In genomic region chr10:75591211-75591894, GRCm38 (mm10) we compare ENCODE assay signal across 9 mouse cellular contexts. TPM values are rescaled to one million over a fixed set of nuclear protein-coding genes. Genes with fewer than 3 reads are reported as not detected.
DNase-seq lines count a peak whose midpoint lies in the region; TF ChIP-seq lines count a peak whose summit lies in the region.
"Had no signal": no experiment of that assay in that cellular context is flagged by ENCODE, and none has a peak within 500 bp of the region (broad histone marks: within the 10 kb centered on the region; RNA-seq: fewer than 3 reads in every experiment).

No protein-coding gene starts in this region.

- 33% methylated on average over 12 of the region's 12 CpGs for WGBS in bone marrow, adult 2 months
- 54% methylated on average over 12 of the region's 12 CpGs for WGBS in lung, adult 2 months

- peak overlapping the region; percentile 60 for H3K4me3 ChIP-seq in bone marrow, adult 2 months (replicated peaks; ENCODE audit: control insufficient read depth, low read depth, low read length)
- H3K4me3 ChIP-seq in lung, adult 2 months (replicated peaks; ENCODE audit: extremely low read depth, low read depth, low read length) = peak overlapping the region; percentile 33
- H3K4me3 ChIP-seq: limb, embryonic 13.5 days had no signal

- TF ChIP-seq CTCF in bone marrow, adult 2 months (IDR thresholded peaks at IDR 0.05; ENCODE audit: control insufficient read depth, insufficient read depth, low read length) = no peak
- no peak for TF ChIP-seq CTCF in lung, adult 2 months (IDR thresholded peaks at IDR 0.05; ENCODE audit: insufficient read depth, low read length)

- H3K4me1 ChIP-seq in bone marrow, adult 2 months (ENCODE audit: control insufficient read depth, insufficient read depth, low read length) = peaks cover 11% of the 10 kb centered on the region
- H3K4me1 ChIP-seq in lung, adult 2 months (ENCODE audit: control insufficient read depth, insufficient read depth, low read length) = peaks cover 30% of the 10 kb centered on the region

- no peak for TF ChIP-seq POLR2A in bone marrow, adult 2 months (IDR thresholded peaks at IDR 0.05; ENCODE audit: borderline replicate concordance, control insufficient read depth, low read depth, low read length)
- peak; percentile 43; the same call in 1 of the 2 replicates for TF ChIP-seq POLR2A in lung, adult 2 months (IDR thresholded peaks at IDR 0.05; ENCODE audit: borderline replicate concordance, extremely low read depth, low read depth, low read length)

- peak overlapping the region; percentile 95 for H3K27ac ChIP-seq in bone marrow, adult 2 months (ENCODE audit: control insufficient read depth, insufficient read depth, low read depth, low read length, poor library complexity)
- H3K27ac ChIP-seq: limb, embryonic 13.5 days had no signal

- DNase-seq in 416B (ENCODE audit: low read depth) = peak; percentile 98
- DNase-seq in heart, postnatal 4 days = peak; percentile 55
- DNase-seq in lung, adult 2 months = peak; percentile 47
- peak; percentile 74 to 82 for DNase-seq in spleen, postnatal 4 days (ENCODE audit: low spot score in 2 of 2)
- no peak for DNase-seq in testis, postnatal 10 days (ENCODE audit: low spot score)
- no peak for DNase-seq in retina, postnatal 1 day
- DNase-seq in cerebellum, postnatal 36 days = no peak

RNA-seq across cellular contexts. Expression of gene Ggt5, which starts 2.2 kb away (rescaled TPM):
- 13.4 and 23.1 TPM in 2 replicates for polyA plus RNA-seq in bone marrow, adult 2 months (2011; ENCODE audit: insufficient read depth, insufficient read length, low replicate concordance, missing spikeins)
- total RNA-seq in heart, postnatal 4 days (2021) = 1 to 10 TPM; 8.4 to 9.3 TPM
- 35.5 and 39.7 TPM in 2 replicates for polyA plus RNA-seq in lung, adult 2 months (2012; rRNA removed)

RNA-seq across cellular contexts. Expression of gene Ggt1, which starts 29.9 kb away (rescaled TPM):
- polyA plus RNA-seq in bone marrow, adult 2 months (2011; ENCODE audit: insufficient read depth, insufficient read length, low replicate concordance, missing spikeins) = 5.2 and 11.4 TPM in 2 replicates
- under 1 TPM in 1 of 2 experiments, not detected in 1; 0.38 TPM for total RNA-seq in heart, postnatal 4 days (2021)
- polyA plus RNA-seq in lung, adult 2 months (2012; rRNA removed) = 1.8 and 2.2 TPM in 2 replicates

RNA-seq across cellular contexts. Expression of gene Lrrc75b, which starts 31.2 kb away (rescaled TPM):
- polyA plus RNA-seq in bone marrow, adult 2 months (2011; ENCODE audit: insufficient read depth, insufficient read length, low replicate concordance, missing spikeins) = 0.42 TPM in 1 of 2 replicates, not detected in the other
- 1 to 10 TPM; 1.5 TPM for total RNA-seq in heart, postnatal 4 days (2021)
- polyA plus RNA-seq in lung, adult 2 months (2012; rRNA removed) = 0.30 and 0.36 TPM in 2 replicates

RNA-seq across cellular contexts. Expression of gene Susd2, which starts 52.5 kb away (rescaled TPM):
- polyA plus RNA-seq in bone marrow, adult 2 months (2011; ENCODE audit: insufficient read depth, insufficient read length, low replicate concordance, missing spikeins) = 1.5 and 2.8 TPM in 2 replicates
- total RNA-seq in heart, postnatal 4 days (2021) = 1 to 10 TPM; 4.7 to 4.9 TPM
- polyA plus RNA-seq in lung, adult 2 months (2012; rRNA removed) = 13.4 and 15.3 TPM in 2 replicates

Comparison
In these comparisons a context has a peak if more than half of its experiments do, and no peak if none do; other contexts are left out.
1. DNase-seq: peak in 416B (single experiment), heart, postnatal 4 days (single experiment), lung, adult 2 months (single experiment) and spleen, postnatal 4 days (2 of 2); none in testis, postnatal 10 days (single experiment), retina, postnatal 1 day (single experiment) and cerebellum, postnatal 36 days (0 of 2).